Mouse (Mus musculus): ENCODE data around the gene Lrfn1. TPM values are rescaled to one million over a fixed set of nuclear protein-coding genes. Genes with fewer than 3 reads are reported as not detected.
"Not testable (repeated sequence)": the region's sequence is repeated elsewhere in the genome, so short reads cannot be mapped to it uniquely, and the experiment has no call there.

Lrfn1 gene
- polyA plus RNA-seq, 1 experiment, result 14.6 TPM

DNA sequence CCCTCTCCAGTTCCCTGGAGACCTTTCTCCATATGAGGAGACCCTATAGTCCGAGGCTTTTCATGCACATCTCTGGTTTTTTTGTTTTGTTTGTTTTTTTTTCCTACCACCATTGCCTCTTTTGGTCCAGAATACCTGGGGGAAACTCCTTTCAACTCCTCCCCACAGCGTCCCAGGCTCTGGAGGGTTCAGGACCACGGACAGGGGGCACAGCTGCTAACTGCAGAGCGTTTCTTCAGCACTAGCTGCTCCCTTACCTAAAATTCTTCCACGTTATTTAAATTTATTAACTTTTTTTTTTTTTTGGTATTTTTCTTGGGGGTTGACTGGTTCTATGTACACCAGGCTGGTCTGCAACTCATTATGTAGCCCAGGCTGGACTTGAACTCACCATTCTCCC is 53.8 kb downstream of the Lrfn1 start:
- no peak for TF ChIP-seq CTCF (IDR thresholded peaks at IDR 0.05; ENCODE audit: low read depth, low read length)
- TF ChIP-seq POLR2A (IDR thresholded peaks at IDR 0.05; ENCODE audit: insufficient read depth, low read length), result no peak
- H3K4me3 ChIP-seq (ENCODE audit: low read depth, low read length), result no peak overlapping the region
- no peaks in the 10 kb centered on the region for H3K4me1 ChIP-seq (ENCODE audit: control insufficient read depth, insufficient read depth, low read length)
- peaks cover 4% of the 10 kb centered on the region; the same call in 1 of the 2 replicates for H3K9me3 ChIP-seq (replicated peaks; ENCODE audit: control insufficient read depth, insufficient read depth, low read length, poor library complexity, severe bottlenecking)
- no peaks in the 10 kb centered on the region for H3K36me3 ChIP-seq (ENCODE audit: control insufficient read depth, insufficient read depth, low read length, poor library complexity, severe bottlenecking)
- H3K27me3 ChIP-seq (ENCODE audit: control insufficient read depth, insufficient read depth, low read length, poor library complexity, severe bottlenecking), result no peaks in the 10 kb centered on the region
- no peak overlapping the region for H3K9ac ChIP-seq (ENCODE audit: low read depth, poor library complexity, severe bottlenecking)
- no peak overlapping the region for H3K27ac ChIP-seq (ENCODE audit: insufficient read depth, low read length)

DNA sequence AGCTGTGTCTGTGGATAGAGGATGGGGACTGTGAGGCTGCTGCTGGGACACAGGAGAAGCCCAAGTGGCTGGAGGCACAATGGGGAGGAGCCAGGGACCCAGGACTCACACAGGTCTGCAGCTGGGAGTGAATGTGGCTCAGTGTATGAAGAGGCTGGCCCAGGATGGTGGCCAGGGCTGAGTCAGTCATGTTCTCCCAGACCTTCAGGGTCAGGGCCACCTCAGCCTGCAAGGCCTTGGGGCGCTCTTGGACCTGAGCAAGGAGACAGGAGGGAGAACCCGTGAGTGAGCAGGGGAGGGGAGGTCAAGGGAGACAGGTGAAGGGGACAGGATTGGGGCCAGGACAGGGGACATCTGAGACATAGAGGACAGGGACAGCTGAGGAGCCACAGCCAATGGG is 57.3 kb downstream of the Lrfn1 start:
- H3K9me3 ChIP-seq (replicated peaks; ENCODE audit: control insufficient read depth, insufficient read depth, low read length, poor library complexity, severe bottlenecking); H3K27ac ChIP-seq (ENCODE audit: insufficient read depth, low read length); H3K36me3 ChIP-seq (ENCODE audit: control insufficient read depth, insufficient read depth, low read length, poor library complexity, severe bottlenecking); H3K4me1 ChIP-seq (ENCODE audit: control insufficient read depth, insufficient read depth, low read length); H3K4me3 ChIP-seq (ENCODE audit: low read depth, low read length); H3K27me3 ChIP-seq (ENCODE audit: control insufficient read depth, insufficient read depth, low read length, poor library complexity, severe bottlenecking); H3K9ac ChIP-seq (ENCODE audit: low read depth, poor library complexity, severe bottlenecking): not testable (repeated sequence)

DNA sequence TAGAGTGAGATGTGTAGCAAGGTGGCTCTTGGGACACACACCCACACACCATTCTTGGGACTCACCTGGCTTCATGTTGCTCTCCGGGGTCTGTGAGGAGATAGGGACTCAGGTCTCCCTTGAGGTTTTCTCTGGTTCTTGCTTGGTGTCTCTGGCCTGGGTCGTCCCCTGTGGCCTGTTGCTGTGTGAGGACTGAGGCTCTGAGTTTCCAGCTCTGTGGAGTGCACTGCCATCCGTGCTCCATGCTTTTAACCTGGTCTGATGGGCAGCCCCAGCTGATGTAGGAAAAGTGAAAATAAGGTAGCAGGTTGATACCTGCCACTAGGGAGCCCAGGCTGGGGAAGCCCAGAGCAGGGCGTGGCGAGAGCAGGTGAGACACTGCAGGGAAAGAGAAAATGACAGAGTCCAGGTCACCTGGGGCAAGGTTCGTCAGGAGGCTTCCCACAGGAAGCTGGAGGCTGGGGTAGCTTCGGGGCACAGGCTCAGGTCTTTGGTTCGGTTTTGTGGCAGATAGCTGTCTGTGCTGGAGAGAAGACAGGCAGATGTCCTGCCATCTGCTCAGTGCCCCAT is 58.7 kb downstream of the Lrfn1 start, which contains the start of gene Ifnl2:
Gene Ifnl2 (minus strand): TSS at position 51 of the 570 bp plus-strand sequence.
- not testable (repeated sequence) for H3K27ac ChIP-seq (ENCODE audit: insufficient read depth, low read length)

DNA sequence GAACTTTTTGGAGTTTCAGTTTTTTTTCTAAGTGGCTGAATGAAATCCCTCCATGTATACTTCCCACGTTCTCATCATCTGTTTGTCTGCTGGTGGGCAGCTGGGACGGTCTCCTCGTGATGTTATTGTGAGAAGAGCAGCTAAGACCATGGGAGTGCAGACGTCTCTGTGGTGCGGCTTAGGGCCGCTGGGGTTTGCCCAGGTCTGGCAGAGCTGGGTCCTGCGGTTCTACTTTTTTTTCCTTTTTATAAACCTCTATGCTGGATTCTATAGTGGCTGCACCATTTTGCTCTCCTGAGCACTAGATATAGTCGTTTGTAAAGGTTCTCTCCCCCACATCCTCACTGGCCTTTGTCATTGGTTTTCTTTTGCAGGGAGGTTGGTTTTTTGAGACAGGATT is 59.7 kb downstream of the Lrfn1 start:
- Histone ChIP-seq H3K27me3 (ENCODE audit: control insufficient read depth, insufficient read depth, low read length, poor library complexity, severe bottlenecking) (no peaks in the 10 kb centered on the region), H3K4me3 (ENCODE audit: low read depth, low read length) (no peak overlapping the region), H3K9me3 (replicated peaks; ENCODE audit: control insufficient read depth, insufficient read depth, low read length, poor library complexity, severe bottlenecking) (no peaks in the 10 kb centered on the region), H3K9ac (ENCODE audit: low read depth, poor library complexity, severe bottlenecking) (no peak overlapping the region), H3K4me1 (ENCODE audit: control insufficient read depth, insufficient read depth, low read length) (no peaks in the 10 kb centered on the region), H3K27ac (ENCODE audit: insufficient read depth, low read length) (no peak overlapping the region), H3K36me3 (ENCODE audit: control insufficient read depth, insufficient read depth, low read length, poor library complexity, severe bottlenecking) (no peaks in the 10 kb centered on the region)
- no peak for TF ChIP-seq POLR2A (IDR thresholded peaks at IDR 0.05; ENCODE audit: insufficient read depth, low read length)
- no peak for TF ChIP-seq EP300 (IDR thresholded peaks at IDR 0.05; ENCODE audit: insufficient read depth, low read depth, low read length)
- TF ChIP-seq CTCF (IDR thresholded peaks at IDR 0.05; ENCODE audit: low read depth, low read length), result no peak

More for the DNA sequence above, 58.7 kb downstream of the Lrfn1 start, which contains the start of gene Ifnl2:
- not testable (repeated sequence) for H3K9ac ChIP-seq (ENCODE audit: low read depth, poor library complexity, severe bottlenecking); H3K36me3 ChIP-seq (ENCODE audit: control insufficient read depth, insufficient read depth, low read length, poor library complexity, severe bottlenecking); H3K4me3 ChIP-seq (ENCODE audit: low read depth, low read length); H3K4me1 ChIP-seq (ENCODE audit: control insufficient read depth, insufficient read depth, low read length); H3K27me3 ChIP-seq (ENCODE audit: control insufficient read depth, insufficient read depth, low read length, poor library complexity, severe bottlenecking); H3K9me3 ChIP-seq (replicated peaks; ENCODE audit: control insufficient read depth, insufficient read depth, low read length, poor library complexity, severe bottlenecking)

Other genes starting within 250 kb of the Lrfn1 start
- 17.2 and 17.3 TPM in 2 replicates for gene Eid2, start 184.1 kb upstream of the Lrfn1 start, polyA plus RNA-seq (2011; ENCODE audit: insufficient read depth, insufficient read length, low read depth, missing spikeins)
- 8.5 and 8.8 TPM in 2 replicates for gene Eid2b, start 174.2 kb upstream of the Lrfn1 start, polyA plus RNA-seq (2011; ENCODE audit: insufficient read depth, insufficient read length, low read depth, missing spikeins)
- 0.70 and 3.2 TPM in 2 replicates for gene Selenov, start 160.8 kb upstream of the Lrfn1 start, polyA plus RNA-seq (2011; ENCODE audit: insufficient read depth, insufficient read length, low read depth, missing spikeins)
- gene Dll3, start 149.7 kb upstream of the Lrfn1 start, polyA plus RNA-seq (2011; ENCODE audit: insufficient read depth, insufficient read length, low read depth, missing spikeins), result 9.5 and 10.5 TPM in 2 replicates
- gene Timm50, start 139.9 kb upstream of the Lrfn1 start, polyA plus RNA-seq (2011; ENCODE audit: insufficient read depth, insufficient read length, low read depth, missing spikeins), result 70.5 and 76.4 TPM in 2 replicates
- 98.4 and 101 TPM in 2 replicates for gene Supt5, start 113.2 kb upstream of the Lrfn1 start, polyA plus RNA-seq (2011; ENCODE audit: insufficient read depth, insufficient read length, low read depth, missing spikeins)
- 1,972 and 2,086 TPM in 2 replicates for gene Rps16, start 101.3 kb upstream of the Lrfn1 start, polyA plus RNA-seq (2011; ENCODE audit: insufficient read depth, insufficient read length, low read depth, missing spikeins)
- gene Plekhg2, start 79.4 kb upstream of the Lrfn1 start, polyA plus RNA-seq (2011; ENCODE audit: insufficient read depth, insufficient read length, low read depth, missing spikeins), result 85.5 and 90.1 TPM in 2 replicates
- gene Zfp36, start 71.7 kb upstream of the Lrfn1 start, polyA plus RNA-seq (2011; ENCODE audit: insufficient read depth, insufficient read length, low read depth, missing spikeins), result 25.7 and 26.0 TPM in 2 replicates
- gene Med29, start 59.3 kb upstream of the Lrfn1 start, polyA plus RNA-seq (2011; ENCODE audit: insufficient read depth, insufficient read length, low read depth, missing spikeins), result 16.6 and 18.1 TPM in 2 replicates
- gene Paf1, start 59.0 kb upstream of the Lrfn1 start, polyA plus RNA-seq (2011; ENCODE audit: insufficient read depth, insufficient read length, low read depth, missing spikeins), result 88.7 and 96.2 TPM in 2 replicates
- 37.6 and 45.2 TPM in 2 replicates for gene Gmfg, start 14.5 kb upstream of the Lrfn1 start, polyA plus RNA-seq (2011; ENCODE audit: insufficient read depth, insufficient read length, low read depth, missing spikeins)
- gene Ifnl2, start 58.5 kb downstream of the Lrfn1 start, polyA plus RNA-seq (2011; ENCODE audit: insufficient read depth, insufficient read length, low read depth, missing spikeins), result not detected in 2 replicates
- not detected in 2 replicates for gene Ifnl3, start 70.9 kb downstream of the Lrfn1 start, polyA plus RNA-seq (2011; ENCODE audit: insufficient read depth, insufficient read length, low read depth, missing spikeins)
- gene Sycn, start 88.9 kb downstream of the Lrfn1 start, polyA plus RNA-seq (2011; ENCODE audit: insufficient read depth, insufficient read length, low read depth, missing spikeins), result not detected in 2 replicates
- 4.5 and 6.4 TPM in 2 replicates for gene Nccrp1, start 95.3 kb downstream of the Lrfn1 start, polyA plus RNA-seq (2011; ENCODE audit: insufficient read depth, insufficient read length, low read depth, missing spikeins)
- 86.0 and 94.1 TPM in 2 replicates for gene Samd4b, start 146.2 kb downstream of the Lrfn1 start, polyA plus RNA-seq (2011; ENCODE audit: insufficient read depth, insufficient read length, low read depth, missing spikeins)
- 64.4 and 75.1 TPM in 2 replicates for gene Pak4, start 146.2 kb downstream of the Lrfn1 start, polyA plus RNA-seq (2011; ENCODE audit: insufficient read depth, insufficient read length, low read depth, missing spikeins)
- 1.4 and 1.8 TPM in 2 replicates for gene Acp7, start 179.4 kb downstream of the Lrfn1 start, polyA plus RNA-seq (2011; ENCODE audit: insufficient read depth, insufficient read length, low read depth, missing spikeins)
- 5.2 and 9.6 TPM in 2 replicates for gene Fbxo27, start 240.9 kb downstream of the Lrfn1 start, polyA plus RNA-seq (2011; ENCODE audit: insufficient read depth, insufficient read length, low read depth, missing spikeins)

Data from ES-Bruce4 (cell line).